Mouse (Mus musculus) heart, postnatal 0 days (tissue): ENCODE results near the gene Mat2a.

Source experiments
- CTCF ChIP-seq: IDR thresholded peaks from 2 replicates; pipeline ENCODE4 v1.5.1; 2016; ENCODE audit warnings: antibody characterized with exemption, control low read depth, low read depth
- EP300 ChIP-seq: IDR thresholded peaks from 2 replicates; pipeline ENCODE4 v1.6.1; 2016; ENCODE audit warnings: antibody characterized with exemption, low read depth

- TF ChIP-seq EP300 (no peak), CTCF (no peak)
These were observed 51.5 kb downstream of the Mat2a start for GRCm38 (mm10) chr6:72387816-72388215.
